Mouse (Mus musculus) lung, adult 2 months (tissue): Measurements from ENCODE around the gene 3830406C13Rik.

ENCODE experiments used
- CTCF ChIP-seq: fragments of 200-500 bp; IDR thresholded peaks from 2 replicates; pipeline ENCODE4 v1.5.1; 2011; ENCODE audit warnings: mild to moderate bottlenecking, low read length, control low read depth; ENCODE audit not compliant: insufficient read depth
- POLR2A ChIP-seq: fragments of 200-500 bp; IDR thresholded peaks from 2 replicates; pipeline ENCODE4 v1.6.1; 2011; ENCODE audit warnings: low read depth, mild to moderate bottlenecking, control low read depth, low read length, borderline replicate concordance; ENCODE audit errors: extremely low read depth

GRCm38 (mm10) chr14:12345241-12345921 is 61.4 kb downstream of the 3830406C13Rik start:
- TF ChIP-seq POLR2A (no peak), CTCF (no peak)
